Mouse (Mus musculus) kidney, adult 2 months (tissue): ENCODE measurements at regions not wholly inside any gene's neighbourhood (a gene's known extent, or its start where the extent isn't known, plus 50 kb on each side); places are given as distances from the start of the nearest gene placed in this dataset.

Experiments used
- CTCF ChIP-seq: fragments of 200-500 bp; conservative IDR thresholded peaks from 2 replicates; pipeline ENCODE4 v1.5.1; 2011; ENCODE audit warnings: low read depth, mild to moderate bottlenecking, control low read depth, low read length, moderate library complexity, mixed read lengths; ENCODE audit not compliant: insufficient read depth, insufficient read length
- POLR2A ChIP-seq: fragments of 200-500 bp; IDR thresholded peaks from one replicate; pipeline ENCODE4 v1.6.1; 2011; ENCODE audit warnings: low read depth, low read length, control low read depth

DNA sequence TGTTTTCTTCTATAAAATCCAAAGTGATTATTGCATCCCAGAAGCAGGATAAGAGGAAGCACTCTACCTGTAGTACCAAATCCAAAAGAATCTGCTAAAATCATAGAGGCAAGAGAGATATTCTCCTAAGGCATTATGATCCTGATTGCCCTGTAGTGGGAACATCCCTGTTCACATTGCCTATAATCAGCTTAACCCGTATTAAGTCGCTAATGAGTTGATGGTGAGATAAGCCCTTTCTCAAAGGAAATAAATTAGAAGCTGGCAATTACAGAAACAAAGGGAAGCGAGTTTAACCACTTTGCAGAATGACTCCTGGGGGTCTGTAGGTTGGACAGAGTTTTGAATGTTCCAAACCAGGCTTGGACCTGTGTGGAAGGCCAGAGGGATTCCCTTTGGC is 190.4 kb upstream of the Gm9747 start:
- TF ChIP-seq CTCF: no peak
- TF ChIP-seq POLR2A: no peak
